Mouse (Mus musculus) c-Kit-positive CD71-positive TER-119-positive erythroid progenitor cells, embryonic 14.5 days (primary cell): Measurements from ENCODE around the gene Olfr1458.

Experiments
- DNase-seq: peaks from one replicate; pipeline ENCODE4 v3.0.0-alpha.2; 2013; ENCODE audit warnings: low spot score

Olfr1458 gene

DNA sequence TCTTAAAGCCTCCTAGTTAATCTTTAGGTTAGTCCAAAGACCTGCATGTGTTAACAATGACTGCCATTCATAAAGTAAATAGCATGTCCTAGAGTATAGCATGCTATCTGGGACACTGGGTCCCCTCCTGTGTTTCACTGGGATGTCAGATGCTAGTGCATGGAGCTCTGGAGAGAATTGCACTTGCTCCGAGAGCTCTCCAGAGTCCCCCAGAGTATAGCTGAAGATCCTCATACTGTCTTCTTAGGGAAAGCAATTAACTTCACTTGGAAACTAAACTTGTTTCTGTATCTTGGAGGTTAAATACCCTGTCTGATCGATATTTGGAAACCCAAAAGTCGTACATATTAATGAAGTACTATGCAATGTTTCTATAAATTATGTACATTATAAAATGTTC is at the start of gene Olfr1458:
Gene Olfr1458 (minus strand): TSS at position 101 of the 400 bp plus-strand sequence.
- DNase-seq: no peak

GRCm38 (mm10) chr19:13149449-13149848 is 42.9 kb upstream of the Olfr1458 start, which contains the start of gene Olfr1459:
Olfr1459 (minus strand) TSS chr19:13149549.
- DNase-seq: no peak

GRCm38 (mm10) chr19:13097791-13098190 is 8.8 kb downstream of the Olfr1458 start, which contains the start of gene Olfr1457:
Olfr1457 (minus strand) TSS chr19:13097891.
- DNase-seq: no peak

GRCm38 (mm10) chr19:13093908-13094307 is 12.7 kb downstream of the Olfr1458 start:
- DNase-seq: no peak

DNA sequence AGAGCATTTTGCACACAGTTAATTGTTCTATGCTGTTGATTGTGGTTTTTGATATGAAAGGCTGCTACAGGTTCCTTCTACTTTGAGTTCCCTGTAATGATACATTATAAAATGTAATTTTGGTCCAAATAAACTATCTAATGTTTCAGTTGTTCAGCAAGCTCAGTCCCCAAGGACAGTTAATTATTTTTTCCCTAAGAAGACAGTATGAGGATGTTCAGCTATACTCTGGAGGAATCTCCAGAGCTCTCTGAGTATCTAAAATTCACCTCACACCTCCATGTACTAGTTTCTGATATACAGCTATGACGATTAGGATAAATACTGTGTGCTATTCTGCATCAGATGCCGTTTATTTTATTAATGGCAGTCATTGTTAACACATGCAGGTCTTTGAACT is 46.3 kb downstream of the Olfr1458 start, which contains the start of gene Olfr1454:
Gene Olfr1454 (plus strand): TSS at position 301 of the 400 bp plus-strand sequence.
- no peak for DNase-seq
